In the genomic region with DNA sequence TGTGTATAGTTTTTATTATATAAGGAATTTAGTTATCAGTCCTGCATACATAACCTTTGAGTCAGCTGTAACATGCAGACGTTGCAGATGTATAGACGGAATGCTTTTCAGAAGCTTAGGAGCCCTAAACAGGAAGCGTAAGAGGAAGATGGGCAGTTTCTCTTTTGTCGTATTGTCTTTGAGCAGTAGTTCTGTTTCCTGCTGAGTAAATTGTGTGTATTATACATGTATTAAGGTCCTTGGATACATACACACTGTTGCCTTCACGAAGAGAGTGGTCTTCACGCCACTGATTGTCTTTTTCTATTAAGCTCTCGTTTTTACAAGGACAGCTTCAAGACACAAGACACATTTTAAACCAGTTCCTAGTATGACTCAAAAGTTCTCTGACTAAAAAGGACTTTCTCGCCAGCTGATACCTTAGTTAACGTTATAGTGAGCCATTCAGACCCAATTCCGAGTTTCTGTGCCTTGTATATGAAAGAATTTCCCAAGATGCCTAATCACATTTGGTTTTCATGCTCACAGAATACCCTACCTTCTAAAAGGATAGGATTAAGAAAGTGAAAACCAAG, we compare ENCODE assay signal across 16 mouse cellular contexts.
DNase-seq lines count a peak whose midpoint lies in the region; ATAC-seq and TF ChIP-seq lines count a peak whose summit lies in the region.
"Had no signal": no experiment of that assay in that cellular context is flagged by ENCODE, and none has a peak within 500 bp of the region (broad histone marks: within the 10 kb centered on the region; RNA-seq: fewer than 3 reads in every experiment).

No protein-coding gene starts in this region.

- H3K9ac ChIP-seq in liver, adult 2 months (ENCODE audit: low read depth, low read length), result no peak overlapping the region
- no peak overlapping the region for H3K9ac ChIP-seq in liver, embryonic 12.5 days
- H3K9ac ChIP-seq in liver, embryonic 16.5 days (ENCODE audit: low read depth, low read length), result no peak overlapping the region
- H3K9ac ChIP-seq: embryonic facial prominence, embryonic 12.5 days; hindbrain, embryonic 14.5 days had no signal

- no peak overlapping the region for H3K27ac ChIP-seq in liver, adult 2 months (replicated peaks; ENCODE audit: insufficient read depth, low read depth, low read length)
- H3K27ac ChIP-seq in liver, embryonic 12.5 days, result no peak overlapping the region; the same call in 1 of the 2 replicates
- H3K27ac ChIP-seq in liver, embryonic 16.5 days (ENCODE audit: low read length), result peak overlapping the region; percentile 34
- H3K27ac ChIP-seq: embryonic facial prominence, embryonic 12.5 days; hindbrain, embryonic 14.5 days had no signal

- H3K36me3 ChIP-seq in liver, adult 2 months (ENCODE audit: control insufficient read depth, insufficient read depth, low read length), result peaks cover 70% of the 10 kb centered on the region
- peaks cover 90% of the 10 kb centered on the region for H3K36me3 ChIP-seq in liver, embryonic 12.5 days
- H3K36me3 ChIP-seq in liver, embryonic 16.5 days (ENCODE audit: control insufficient read depth, insufficient read depth), result peaks cover 51% of the 10 kb centered on the region

- no peak for TF ChIP-seq CTCF in liver, adult 2 months (IDR thresholded peaks at IDR 0.05; ENCODE audit: low read depth, low read length)

- no peak for TF ChIP-seq POLR2A in liver, adult 2 months (IDR thresholded peaks at IDR 0.05; ENCODE audit: extremely low read depth, insufficient read depth, low read length)

- H3K27me3 ChIP-seq in liver, adult 2 months (ENCODE audit: control insufficient read depth, insufficient read depth, low read length), result no peaks in the 10 kb centered on the region
- no peaks in the 10 kb centered on the region for H3K27me3 ChIP-seq in liver, embryonic 12.5 days (replicated peaks)
- H3K27me3 ChIP-seq in liver, embryonic 16.5 days (ENCODE audit: control insufficient read depth, insufficient read depth, low read depth, low read length), result no peaks in the 10 kb centered on the region
- H3K27me3 ChIP-seq: embryonic facial prominence, embryonic 12.5 days had no signal

- no peaks in the 10 kb centered on the region for H3K9me3 ChIP-seq in liver, embryonic 12.5 days (replicated peaks)
- no peaks in the 10 kb centered on the region for H3K9me3 ChIP-seq in liver, embryonic 16.5 days (replicated peaks; ENCODE audit: control insufficient read depth, low read length)
- H3K9me3 ChIP-seq: embryonic facial prominence, embryonic 12.5 days had no signal

- 84% methylated on average over 10 of the region's 10 CpGs for WGBS in liver, adult 2 months
- WGBS in liver, embryonic 12.5 days (ENCODE audit: insufficient replicate concordance), result 70% methylated on average over 10 of the region's 10 CpGs
- 66% methylated on average over 10 of the region's 10 CpGs for WGBS in liver, embryonic 16.5 days (ENCODE audit: insufficient replicate concordance)

- no peaks in the 10 kb centered on the region; the same call in 1 of the 2 replicates for H3K79me2 ChIP-seq in liver, adult 2 months (ENCODE audit: control insufficient read depth, insufficient read depth, low read length)

- H3K4me1 ChIP-seq in liver, adult 2 months (ENCODE audit: control insufficient read depth, insufficient read depth, low read length), result no peaks in the 10 kb centered on the region
- H3K4me1 ChIP-seq in liver, embryonic 12.5 days, result peaks cover 5% of the 10 kb centered on the region; the same call in 1 of the 2 replicates
- H3K4me1 ChIP-seq in liver, embryonic 16.5 days (ENCODE audit: control insufficient read depth, low read depth, low read length), result no peaks in the 10 kb centered on the region; the same call in 1 of the 2 replicates

- peak; percentile 37 for DNase-seq in liver, adult 2 months (ENCODE audit: extremely low read depth, low read depth, low spot score)
- peak; percentile 83 for DNase-seq in A20 (ENCODE audit: low read depth, low spot score)
- DNase-seq in CD4-positive, CD25-positive, alpha-beta regulatory T cell, adult 2 months (ENCODE audit: low read depth, low spot score), result peak; percentile 63
- no peak for DNase-seq in cerebellum, adult 11 months
- no peak for DNase-seq in retina, postnatal 1 day
- no peak for DNase-seq in frontal cortex, postnatal 10 days (ENCODE audit: low spot score in 2 of 2)
- DNase-seq: adrenal gland, postnatal 36 days; heart, postnatal 14 days; kidney, adult 18-20 months; kidney, postnatal 25 days; lung, adult 2 months; lung, postnatal 4 days had no signal

- H3K4me3 ChIP-seq in liver, adult 2 months (ENCODE audit: insufficient read depth, low read depth, low read length), result no peak overlapping the region
- H3K4me3 ChIP-seq in liver, embryonic 12.5 days, result no peak overlapping the region
- no peak overlapping the region for H3K4me3 ChIP-seq in liver, embryonic 16.5 days (ENCODE audit: low read depth, low read length)
- H3K4me3 ChIP-seq: embryonic facial prominence, embryonic 12.5 days had no signal

- H3K4me2 ChIP-seq in liver, embryonic 12.5 days, result no peak overlapping the region
- no peak overlapping the region for H3K4me2 ChIP-seq in liver, embryonic 16.5 days (ENCODE audit: low read depth, low read length)
- H3K4me2 ChIP-seq: embryonic facial prominence, embryonic 12.5 days; hindbrain, embryonic 14.5 days had no signal

- ATAC-seq in liver, embryonic 12.5 days, result no peak
- ATAC-seq in liver, embryonic 16.5 days (ENCODE audit: low read depth), result no peak

Comparison
In these comparisons a context has a peak if more than half of its experiments do, and no peak if none do; other contexts are left out.
1. DNase-seq: peak in liver, adult 2 months (single experiment), A20 (single experiment) and CD4-positive, CD25-positive, alpha-beta regulatory T cell, adult 2 months (single experiment); none in cerebellum, adult 11 months (single experiment), retina, postnatal 1 day (single experiment) and frontal cortex, postnatal 10 days (0 of 2).